Comparison of ENCODE assay signal across 10 mouse cellular contexts in genomic region chr19:4230415-4230814, GRCm38 (mm10). TPM values are rescaled to one million over a fixed set of nuclear protein-coding genes. Genes with fewer than 3 reads are reported as not detected.
A peak's percentile ranks its signal among the peaks of the same experiment; 100 is the strongest.
DNase-seq lines count a peak whose midpoint lies in the region; ATAC-seq and TF ChIP-seq lines count a peak whose summit lies in the region.
"Had no signal": no experiment of that assay in that cellular context is flagged by ENCODE, and none has a peak within 500 bp of the region (broad histone marks: within the 10 kb centered on the region; RNA-seq: fewer than 3 reads in every experiment).

No protein-coding gene starts in this region.

- peak overlapping the region; percentile 28; the same call in 1 of the 2 replicates for H3K9ac ChIP-seq in heart, embryonic 13.5 days
- no peak overlapping the region for H3K9ac ChIP-seq in heart, embryonic 12.5 days

- H3K27me3 ChIP-seq in heart, embryonic 13.5 days (replicated peaks), result peaks cover 30% of the 10 kb centered on the region
- H3K27me3 ChIP-seq in heart, embryonic 12.5 days (replicated peaks), result peaks cover 45% of the 10 kb centered on the region
- H3K27me3 ChIP-seq in thymus, adult 2 months (ENCODE audit: control insufficient read depth, insufficient read depth, low read length), result no peaks in the 10 kb centered on the region

- DNase-seq in testis, postnatal 10 days (ENCODE audit: low spot score), result peak; percentile 45
- DNase-seq in testis, postnatal 14 days (ENCODE audit: low spot score), result no peak
- DNase-seq in cerebellum, postnatal 4 days (ENCODE audit: low spot score in 2 of 2), result no peak
- DNase-seq in thymus, postnatal 10 days (ENCODE audit: low spot score in 2 of 2), result no peak
- no peak for DNase-seq in thymus, adult 2 months
- DNase-seq: cerebellum, postnatal 36 days; lung, postnatal 14 days had no signal

- H3K4me2 ChIP-seq in heart, embryonic 13.5 days, result no peak overlapping the region
- no peak overlapping the region for H3K4me2 ChIP-seq in heart, embryonic 12.5 days

- no peak overlapping the region for H3K4me3 ChIP-seq in heart, embryonic 13.5 days
- no peak overlapping the region for H3K4me3 ChIP-seq in heart, embryonic 12.5 days
- H3K4me3 ChIP-seq in thymus, adult 2 months (ENCODE audit: control insufficient read depth, insufficient read depth, low read length), result no peak overlapping the region

- WGBS in heart, embryonic 13.5 days, result 67% methylated on average over 8 of the region's 8 CpGs
- WGBS in heart, embryonic 12.5 days, result 57% methylated on average over 8 of the region's 8 CpGs
- 84% methylated on average over 8 of the region's 8 CpGs for WGBS in thymus, adult 2 months

- H3K36me3 ChIP-seq in heart, embryonic 13.5 days, result no peaks in the 10 kb centered on the region
- H3K36me3 ChIP-seq in heart, embryonic 12.5 days, result no peaks in the 10 kb centered on the region
- no peaks in the 10 kb centered on the region for H3K36me3 ChIP-seq in thymus, adult 2 months (ENCODE audit: control insufficient read depth, insufficient read depth, low read length)

- H3K27ac ChIP-seq in heart, embryonic 13.5 days (replicated peaks), result no peak overlapping the region
- no peak overlapping the region for H3K27ac ChIP-seq in heart, embryonic 12.5 days (ENCODE audit: poor library complexity, severe bottlenecking)
- H3K27ac ChIP-seq in thymus, adult 2 months (ENCODE audit: control insufficient read depth, insufficient read depth, low read length), result no peak overlapping the region

- peaks cover 20% of the 10 kb centered on the region for H3K4me1 ChIP-seq in heart, embryonic 13.5 days
- peaks cover 20% of the 10 kb centered on the region for H3K4me1 ChIP-seq in heart, embryonic 12.5 days (replicated peaks)
- H3K4me1 ChIP-seq in thymus, adult 2 months (replicated peaks; ENCODE audit: control insufficient read depth, insufficient read depth, low read length), result peaks cover 27% of the 10 kb centered on the region

- no peak for ATAC-seq in heart, embryonic 13.5 days (ENCODE audit: extremely low read depth, insufficient number of reproducible peaks, low FRiP score, low TSS enrichment)
- ATAC-seq in heart, embryonic 12.5 days (ENCODE audit: insufficient number of reproducible peaks, low FRiP score), result no peak
- peak; percentile 8 for ATAC-seq in inflammation-experienced regulatory T-cells, adult 6 months

- no peaks in the 10 kb centered on the region for H3K9me3 ChIP-seq in heart, embryonic 13.5 days
- H3K9me3 ChIP-seq in heart, embryonic 12.5 days (replicated peaks), result no peaks in the 10 kb centered on the region

- no peak for TF ChIP-seq POLR2A in thymus, adult 2 months (IDR thresholded peaks at IDR 0.05; ENCODE audit: control insufficient read depth, extremely low read depth, insufficient read depth, low read length, poor library complexity)

- TF ChIP-seq CTCF in thymus, adult 2 months (IDR thresholded peaks at IDR 0.05; ENCODE audit: borderline replicate concordance, control insufficient read depth, extremely low read depth, insufficient read depth, low read length, poor library complexity), result no peak

RNA-seq across cellular contexts. Expression of gene Pold4, which starts 1.3 kb away (rescaled TPM):
- polyA plus RNA-seq in heart, embryonic 13.5 days (2015; fragmentation: Nextera tagmentation; extraction: Ambion mirVana), result 19.9 and 23.5 TPM in 2 replicates
- polyA plus RNA-seq in heart, embryonic 12.5 days (2016; fragmentation: Nextera tagmentation; extraction: Ambion mirVana), result 16.6 and 19.4 TPM in 2 replicates
- polyA plus RNA-seq in inflammation-experienced regulatory T-cells, adult 6 months (2017; shearing (Covaris generic)), result 100 to 1,000 TPM in 2 of 3 experiments, 10 to 100 TPM in 1; 96.4 to 134 (median 118) TPM
- polyA plus RNA-seq in thymus, adult 2 months (2012; rRNA removed), result 104 and 117 TPM in 2 replicates

RNA-seq across cellular contexts. Expression of gene AC109138.7, which starts 16.3 kb away (rescaled TPM):
- polyA plus RNA-seq in heart, embryonic 13.5 days (2015; fragmentation: Nextera tagmentation; extraction: Ambion mirVana), result not detected in 2 replicates
- not detected in 2 replicates for polyA plus RNA-seq in heart, embryonic 12.5 days (2016; fragmentation: Nextera tagmentation; extraction: Ambion mirVana)
- polyA plus RNA-seq in inflammation-experienced regulatory T-cells, adult 6 months (2017; shearing (Covaris generic)), result not detected
- not detected in 2 replicates for polyA plus RNA-seq in thymus, adult 2 months (2012; rRNA removed)

RNA-seq across cellular contexts. Expression of gene Clcf1, which starts 16.4 kb away (rescaled TPM):
- polyA plus RNA-seq in heart, embryonic 13.5 days (2015; fragmentation: Nextera tagmentation; extraction: Ambion mirVana), result 1.1 and 1.9 TPM in 2 replicates
- 1.3 and 1.4 TPM in 2 replicates for polyA plus RNA-seq in heart, embryonic 12.5 days (2016; fragmentation: Nextera tagmentation; extraction: Ambion mirVana)
- polyA plus RNA-seq in inflammation-experienced regulatory T-cells, adult 6 months (2017; shearing (Covaris generic)), result 10 to 100 TPM; 13.4 to 51.6 (median 33.9) TPM
- polyA plus RNA-seq in thymus, adult 2 months (2012; rRNA removed), result 32.9 and 36.1 TPM in 2 replicates

RNA-seq across cellular contexts. Expression of gene Rad9a, which starts 29.0 kb away (rescaled TPM):
- polyA plus RNA-seq in heart, embryonic 13.5 days (2015; fragmentation: Nextera tagmentation; extraction: Ambion mirVana), result 21.3 and 22.2 TPM in 2 replicates
- polyA plus RNA-seq in heart, embryonic 12.5 days (2016; fragmentation: Nextera tagmentation; extraction: Ambion mirVana), result 22.6 and 23.1 TPM in 2 replicates
- polyA plus RNA-seq in inflammation-experienced regulatory T-cells, adult 6 months (2017; shearing (Covaris generic)), result 10 to 100 TPM; 43.6 to 63.0 (median 59.1) TPM
- 119 and 143 TPM in 2 replicates for polyA plus RNA-seq in thymus, adult 2 months (2012; rRNA removed)

RNA-seq across cellular contexts. Expression of gene Ppp1ca, which starts 38.5 kb away (rescaled TPM):
- polyA plus RNA-seq in heart, embryonic 13.5 days (2015; fragmentation: Nextera tagmentation; extraction: Ambion mirVana), result 642 and 729 TPM in 2 replicates
- 627 and 649 TPM in 2 replicates for polyA plus RNA-seq in heart, embryonic 12.5 days (2016; fragmentation: Nextera tagmentation; extraction: Ambion mirVana)
- polyA plus RNA-seq in inflammation-experienced regulatory T-cells, adult 6 months (2017; shearing (Covaris generic)), result 1,000 to 10,000 TPM in 1 of 3 experiments, 100 to 1,000 TPM in 2; 808 to 1,210 (median 823) TPM
- 897 and 1,014 TPM in 2 replicates for polyA plus RNA-seq in thymus, adult 2 months (2012; rRNA removed)
